Mouse (Mus musculus): ENCODE data around the gene Sccpdh.
"Not testable (repeated sequence)": the region's sequence is repeated elsewhere in the genome, so short reads cannot be mapped to it uniquely, and the experiment has no call there.

DNA sequence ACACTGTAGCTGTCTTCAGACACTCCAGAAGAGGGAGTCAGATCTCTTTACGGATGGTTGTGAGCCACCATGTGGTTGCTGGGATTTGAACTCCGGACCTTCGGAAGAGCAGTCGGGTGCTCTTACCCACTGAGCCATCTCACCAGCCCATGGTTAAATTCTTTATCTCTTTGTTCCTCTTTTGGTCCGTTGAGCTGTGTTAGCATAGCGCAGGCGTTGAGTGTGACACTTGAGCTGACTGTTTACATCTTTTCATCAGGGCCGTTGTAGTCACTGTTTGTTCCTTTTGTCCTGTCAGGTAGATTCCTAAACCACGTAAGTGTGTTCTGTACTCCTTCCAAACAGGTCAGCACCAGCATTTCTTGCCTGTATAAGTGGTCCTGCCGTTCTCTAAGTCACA is 14.7 kb downstream of the Sccpdh start:
- not testable (repeated sequence) for TF ChIP-seq CTCF (IDR thresholded peaks at IDR 0.05; ENCODE audit: borderline replicate concordance, insufficient read depth, low read length); POLR2A (IDR thresholded peaks at IDR 0.05; ENCODE audit: low read depth, low read length)

Data from embryonic fibroblast, embryonic 13.5 days (primary cell).